Mouse (Mus musculus) frontal cortex, adult 2 months (tissue): ENCODE data around the gene Dmrt1. TPM values are rescaled to one million over a fixed set of nuclear protein-coding genes. Genes with fewer than 3 reads are reported as not detected.

Experiments
- DNase-seq, 2 experiments: peaks; one replicate each; pipeline ENCODE4 v3.0.0; 2022; ENCODE audit warnings: low spot score in 1 of 2; ENCODE audit errors: extremely low spot score in 1 of 2
- polyA plus RNA-seq: library from polyadenylated mRNA; depleted of rRNA; stranded (reverse); fragments of >200 nt; gene quantifications from 2 replicates; pipeline ENCODE4 v1.2.3, GENCODE M21; 2012; rRNA removed

Dmrt1 gene
- polyA plus RNA-seq, 1 experiment = not detected

GRCm38 (mm10) chr19:25613476-25614300 lies 108.3 kb downstream of the Dmrt1 start:
- DNase-seq = no peak

- DNase-seq = no peak
These were observed 110.5 kb downstream of the Dmrt1 start for GRCm38 (mm10) chr19:25615889-25616288.

GRCm38 (mm10) chr19:25622291-25623251 lies 117.2 kb downstream of the Dmrt1 start:
- peak in 1 of 2 experiments; percentile 71 for DNase-seq

GRCm38 (mm10) chr19:25628490-25628889 lies 123.1 kb downstream of the Dmrt1 start:
- DNase-seq = peak in 1 of 2 experiments; percentile 82

- DNase-seq = no peak
These were observed 129.7 kb downstream of the Dmrt1 start for GRCm38 (mm10) chr19:25635119-25635518.

- DNase-seq = peak; percentile 3 to 77
These were observed 130.3 kb downstream of the Dmrt1 start for GRCm38 (mm10) chr19:25635622-25636244.

GRCm38 (mm10) chr19:25638766-25639361 lies 133.4 kb downstream of the Dmrt1 start:
- no peak for DNase-seq

GRCm38 (mm10) chr19:25641786-25642185 lies 136.4 kb downstream of the Dmrt1 start:
- DNase-seq = no peak

- DNase-seq = no peak
These were observed 141.7 kb downstream of the Dmrt1 start for GRCm38 (mm10) chr19:25647136-25647535.

- no peak for DNase-seq
These were observed 143.3 kb downstream of the Dmrt1 start for GRCm38 (mm10) chr19:25648701-25649100.

- no peak for DNase-seq
These were observed 145.1 kb downstream of the Dmrt1 start for GRCm38 (mm10) chr19:25650474-25650873.

- DNase-seq = peak; percentile 1 to 18
These were observed 147.1 kb downstream of the Dmrt1 start for GRCm38 (mm10) chr19:25652560-25652959.

Other genes starting within 250 kb of the Dmrt1 start
- gene Dmrt3, start 104.7 kb downstream of the Dmrt1 start, polyA plus RNA-seq = not detected in 2 replicates
- 1.1 and 1.3 TPM in 2 replicates for gene Dmrt2, start 166.8 kb downstream of the Dmrt1 start, polyA plus RNA-seq